Mouse (Mus musculus): ENCODE measurements around the gene Iqgap2. TPM values are rescaled to one million over a fixed set of nuclear protein-coding genes. Genes with fewer than 3 reads are reported as not detected.

Iqgap2 gene
- 4.2 and 4.4 TPM in 2 replicates for polyA plus RNA-seq (2014; fragmentation: Nextera tagmentation; extraction: Ambion mirVana)

DNA sequence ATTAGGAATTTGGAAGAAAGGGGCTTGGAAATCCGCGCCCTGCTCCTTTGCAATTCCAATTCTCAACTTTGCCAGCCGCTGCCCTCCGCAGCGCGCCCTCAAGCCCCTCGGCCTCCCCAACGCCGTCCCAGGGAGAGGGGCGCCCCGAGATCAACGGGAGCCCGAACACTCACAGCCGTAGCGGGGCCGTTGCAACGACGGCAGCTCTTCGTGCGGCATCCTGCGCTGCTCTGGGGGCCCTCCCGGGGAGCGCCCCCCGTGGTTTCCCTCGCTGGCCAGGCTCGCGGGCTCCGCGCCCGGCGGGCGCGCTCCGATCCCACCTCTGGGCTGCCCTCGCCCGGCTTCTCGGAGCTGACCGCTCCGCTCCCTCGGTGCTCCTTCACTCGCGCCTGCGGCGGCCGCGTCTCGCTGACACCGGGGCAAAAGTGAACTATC lies at the start of gene Iqgap2:
Iqgap2 (minus strand) TSS at position 432 of the 435 bp plus-strand sequence.
- H3K27me3 ChIP-seq (replicated peaks; ENCODE audit: control insufficient read depth, insufficient read depth, low read length): no peaks in the 10 kb centered on the region
- 0% methylated on average over 42 of the region's 48 CpGs for WGBS

DNA sequence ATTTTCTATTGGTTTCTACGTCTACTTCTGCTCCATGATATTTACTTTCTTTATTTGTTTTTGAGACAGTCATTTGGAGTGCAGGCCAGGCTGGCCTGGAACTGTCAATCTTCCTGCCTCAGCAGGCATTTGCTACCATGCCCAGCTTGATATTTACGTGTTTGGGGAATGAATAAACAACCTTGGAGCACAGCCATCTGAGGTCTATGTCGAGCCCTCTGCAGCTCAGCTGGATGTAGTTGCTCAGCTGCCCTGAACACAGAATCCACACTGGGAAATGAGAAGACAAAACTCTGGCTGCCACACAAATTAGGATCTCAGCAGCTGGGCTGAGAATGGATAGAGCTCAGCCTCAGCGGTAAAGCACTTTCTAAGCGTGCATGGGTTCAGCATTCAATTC lies 49.1 kb upstream of the Iqgap2 start:
- no peak overlapping the region for H3K4me3 ChIP-seq (ENCODE audit: low read depth, low read length)
- no peak overlapping the region for H3K27ac ChIP-seq (ENCODE audit: low read depth, low read length)
- ATAC-seq (no peak), DNase-seq (ENCODE audit: low spot score) (peak; percentile 39)
- H3K9ac ChIP-seq (ENCODE audit: low read length): no peak overlapping the region
- no peaks in the 10 kb centered on the region for H3K9me3 ChIP-seq (replicated peaks; ENCODE audit: control insufficient read depth, low read length)
- no peaks in the 10 kb centered on the region for H3K27me3 ChIP-seq (replicated peaks; ENCODE audit: control insufficient read depth, insufficient read depth, low read length)
- H3K4me1 ChIP-seq (ENCODE audit: control insufficient read depth, insufficient read depth, low read length): no peaks in the 10 kb centered on the region
- no peak overlapping the region for H3K4me2 ChIP-seq (ENCODE audit: low read length)
- 61% methylated on average over 5 of the region's 5 CpGs for WGBS
- H3K36me3 ChIP-seq (ENCODE audit: control insufficient read depth, insufficient read depth, low read length): no peaks in the 10 kb centered on the region

More for the DNA sequence above, at the start of gene Iqgap2:
- Histone ChIP-seq H3K9me3 (replicated peaks; ENCODE audit: control insufficient read depth, low read length) (no peaks in the 10 kb centered on the region), H3K36me3 (ENCODE audit: control insufficient read depth, insufficient read depth, low read length) (no peaks in the 10 kb centered on the region), H3K27ac (ENCODE audit: low read depth, low read length) (peak within 1 kb of the TSS; percentile 48; the same call in 1 of the 2 replicates), H3K4me2 (ENCODE audit: low read length) (peak within 1 kb of the TSS; percentile 97), H3K9ac (ENCODE audit: low read length) (peak within 1 kb of the TSS; percentile 81), H3K4me1 (ENCODE audit: control insufficient read depth, insufficient read depth, low read length) (peaks cover 8% of the 10 kb centered on the region), H3K4me3 (ENCODE audit: low read depth, low read length) (peak within 1 kb of the TSS; percentile 70)
- DNase-seq (ENCODE audit: low spot score): no peak
- peak; percentile 81 for ATAC-seq

DNA sequence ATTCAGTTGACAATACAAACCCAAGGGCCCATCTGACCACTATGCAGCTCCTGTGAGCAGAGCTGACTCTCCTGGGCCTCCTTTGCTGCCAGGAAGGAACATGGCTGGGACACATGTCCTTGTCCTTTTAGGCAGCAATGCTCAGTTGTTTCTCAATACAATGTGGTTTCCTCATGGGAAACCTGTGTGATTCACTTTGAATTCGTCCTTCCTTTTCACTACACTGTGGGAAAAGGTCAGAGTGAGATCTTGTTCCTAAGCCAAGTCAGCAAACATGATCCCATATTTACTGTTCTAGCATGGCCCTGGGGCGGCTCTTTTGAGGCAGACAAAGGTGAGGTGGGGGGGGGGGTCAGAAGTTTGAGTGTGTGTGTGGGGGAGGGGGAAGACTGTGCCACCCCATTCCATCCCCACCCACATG lies 32.5 kb upstream of the Iqgap2 start:
- Histone ChIP-seq H3K9ac (ENCODE audit: low read length) (no peak overlapping the region), H3K4me1 (ENCODE audit: control insufficient read depth, insufficient read depth, low read length) (no peaks in the 10 kb centered on the region), H3K4me2 (ENCODE audit: low read length) (no peak overlapping the region), H3K9me3 (replicated peaks; ENCODE audit: control insufficient read depth, low read length) (no peaks in the 10 kb centered on the region), H3K36me3 (ENCODE audit: control insufficient read depth, insufficient read depth, low read length) (no peaks in the 10 kb centered on the region), H3K4me3 (ENCODE audit: low read depth, low read length) (no peak overlapping the region), H3K27ac (ENCODE audit: low read depth, low read length) (no peak overlapping the region), H3K27me3 (replicated peaks; ENCODE audit: control insufficient read depth, insufficient read depth, low read length) (no peaks in the 10 kb centered on the region)
- ATAC-seq (no peak), DNase-seq (ENCODE audit: low spot score) (no peak)
- WGBS: 72% methylated on average over 2 of the region's 2 CpGs

DNA sequence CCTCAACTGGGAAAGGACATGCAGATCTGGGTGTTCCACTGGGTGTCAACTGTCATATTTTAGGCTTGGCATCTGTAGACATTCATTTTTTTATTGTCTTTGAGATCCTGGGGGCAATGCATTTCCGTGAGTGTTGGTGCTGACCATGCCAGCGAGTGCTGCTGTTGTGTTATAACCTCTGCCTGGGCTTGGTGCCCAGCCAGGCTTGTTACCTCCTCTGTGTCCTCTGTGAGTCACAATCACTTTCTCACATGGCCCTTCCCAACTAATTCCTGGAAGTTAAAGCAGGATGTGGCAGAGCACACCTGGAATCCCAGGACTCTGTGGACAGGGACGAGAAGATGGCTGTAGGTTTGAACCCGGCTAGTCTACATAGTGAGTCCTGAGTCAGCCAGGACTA lies 30.9 kb upstream of the Iqgap2 start:
- no peak overlapping the region for H3K9ac ChIP-seq (ENCODE audit: low read length)
- DNase-seq (ENCODE audit: low spot score) (no peak), ATAC-seq (no peak)
- H3K27me3 ChIP-seq (replicated peaks; ENCODE audit: control insufficient read depth, insufficient read depth, low read length): no peaks in the 10 kb centered on the region
- H3K4me3 ChIP-seq (ENCODE audit: low read depth, low read length): no peak overlapping the region
- no peaks in the 10 kb centered on the region for H3K9me3 ChIP-seq (replicated peaks; ENCODE audit: control insufficient read depth, low read length)
- no peaks in the 10 kb centered on the region for H3K36me3 ChIP-seq (ENCODE audit: control insufficient read depth, insufficient read depth, low read length)
- no peak overlapping the region for H3K4me2 ChIP-seq (ENCODE audit: low read length)
- no peak overlapping the region for H3K27ac ChIP-seq (ENCODE audit: low read depth, low read length)
- WGBS: 92% methylated on average over 4 of the region's 4 CpGs
- H3K4me1 ChIP-seq (ENCODE audit: control insufficient read depth, insufficient read depth, low read length): no peaks in the 10 kb centered on the region

DNA sequence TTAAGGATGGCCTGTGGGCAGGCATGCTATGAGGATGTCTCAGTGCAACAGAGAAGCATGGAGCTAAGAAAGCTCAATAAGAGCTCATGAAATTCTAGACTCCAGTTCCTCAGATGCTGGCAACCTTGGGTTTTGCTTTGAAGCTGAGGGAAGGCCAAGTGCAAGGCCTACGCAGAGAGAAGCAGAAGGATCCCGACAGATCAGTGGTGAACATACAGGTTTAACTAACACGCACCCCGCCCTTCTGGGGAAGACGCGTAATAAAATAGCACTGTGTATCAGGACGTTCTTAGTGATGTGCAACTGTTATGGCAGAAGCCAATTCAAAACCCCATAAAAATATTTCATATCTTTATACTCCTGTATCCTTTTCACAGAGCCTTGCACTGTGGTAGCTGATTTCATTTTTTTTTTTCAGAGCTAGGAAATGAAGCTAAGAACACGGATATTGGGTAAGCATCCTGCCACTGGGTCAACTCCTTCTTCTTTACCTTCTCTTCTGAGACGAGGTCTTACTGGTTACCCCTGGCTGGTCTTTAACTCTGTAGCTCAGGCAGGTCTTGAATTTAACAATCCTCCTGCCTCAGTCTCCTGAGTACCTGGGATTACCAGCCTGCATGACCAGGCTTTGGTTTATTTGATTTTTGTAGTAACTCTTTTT lies 27.0 kb upstream of the Iqgap2 start:
- WGBS: 93% methylated on average over 9 of the region's 9 CpGs
- no peak overlapping the region for H3K9ac ChIP-seq (ENCODE audit: low read length)
- no peaks in the 10 kb centered on the region for H3K27me3 ChIP-seq (replicated peaks; ENCODE audit: control insufficient read depth, insufficient read depth, low read length)
- no peak for ATAC-seq
- H3K36me3 ChIP-seq (ENCODE audit: control insufficient read depth, insufficient read depth, low read length): no peaks in the 10 kb centered on the region
- no peaks in the 10 kb centered on the region for H3K4me1 ChIP-seq (ENCODE audit: control insufficient read depth, insufficient read depth, low read length)
- H3K9me3 ChIP-seq (replicated peaks; ENCODE audit: control insufficient read depth, low read length): no peaks in the 10 kb centered on the region
- no peak overlapping the region for H3K4me2 ChIP-seq (ENCODE audit: low read length)
- no peak overlapping the region for H3K27ac ChIP-seq (ENCODE audit: low read depth, low read length)
- H3K4me3 ChIP-seq (ENCODE audit: low read depth, low read length): no peak overlapping the region
- DNase-seq (ENCODE audit: low spot score): no peak

DNA sequence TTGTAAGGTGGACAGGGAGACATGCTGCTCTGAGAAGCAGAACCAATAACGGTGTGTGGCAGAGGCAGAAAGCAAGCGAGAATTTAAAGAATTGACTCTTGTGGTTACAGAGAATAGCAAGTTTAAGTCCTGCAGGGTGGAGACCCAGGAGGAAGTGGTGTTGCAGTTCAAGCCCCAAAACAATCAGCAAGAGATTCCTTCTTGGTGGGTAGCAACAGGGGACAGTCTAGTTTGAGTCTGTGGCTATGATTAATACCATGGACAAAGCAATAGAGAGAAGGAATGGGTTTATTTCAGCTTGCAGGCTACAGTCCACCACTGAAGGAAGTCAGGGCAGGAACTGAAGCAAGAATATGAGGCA lies 21.3 kb upstream of the Iqgap2 start:
- H3K36me3 ChIP-seq (ENCODE audit: control insufficient read depth, insufficient read depth, low read length): no peaks in the 10 kb centered on the region
- H3K27ac ChIP-seq (ENCODE audit: low read depth, low read length): no peak overlapping the region
- ATAC-seq: no peak
- no peak overlapping the region for H3K9ac ChIP-seq (ENCODE audit: low read length)
- H3K4me2 ChIP-seq (ENCODE audit: low read length): no peak overlapping the region
- no peaks in the 10 kb centered on the region for H3K27me3 ChIP-seq (replicated peaks; ENCODE audit: control insufficient read depth, insufficient read depth, low read length)
- no peaks in the 10 kb centered on the region for H3K9me3 ChIP-seq (replicated peaks; ENCODE audit: control insufficient read depth, low read length)
- peaks cover 6% of the 10 kb centered on the region; the same call in 1 of the 2 replicates for H3K4me1 ChIP-seq (ENCODE audit: control insufficient read depth, insufficient read depth, low read length)
- H3K4me3 ChIP-seq (ENCODE audit: low read depth, low read length): no peak overlapping the region
- 89% methylated on average over 2 of the region's 2 CpGs for WGBS
- no peak for DNase-seq (ENCODE audit: low spot score)

DNA sequence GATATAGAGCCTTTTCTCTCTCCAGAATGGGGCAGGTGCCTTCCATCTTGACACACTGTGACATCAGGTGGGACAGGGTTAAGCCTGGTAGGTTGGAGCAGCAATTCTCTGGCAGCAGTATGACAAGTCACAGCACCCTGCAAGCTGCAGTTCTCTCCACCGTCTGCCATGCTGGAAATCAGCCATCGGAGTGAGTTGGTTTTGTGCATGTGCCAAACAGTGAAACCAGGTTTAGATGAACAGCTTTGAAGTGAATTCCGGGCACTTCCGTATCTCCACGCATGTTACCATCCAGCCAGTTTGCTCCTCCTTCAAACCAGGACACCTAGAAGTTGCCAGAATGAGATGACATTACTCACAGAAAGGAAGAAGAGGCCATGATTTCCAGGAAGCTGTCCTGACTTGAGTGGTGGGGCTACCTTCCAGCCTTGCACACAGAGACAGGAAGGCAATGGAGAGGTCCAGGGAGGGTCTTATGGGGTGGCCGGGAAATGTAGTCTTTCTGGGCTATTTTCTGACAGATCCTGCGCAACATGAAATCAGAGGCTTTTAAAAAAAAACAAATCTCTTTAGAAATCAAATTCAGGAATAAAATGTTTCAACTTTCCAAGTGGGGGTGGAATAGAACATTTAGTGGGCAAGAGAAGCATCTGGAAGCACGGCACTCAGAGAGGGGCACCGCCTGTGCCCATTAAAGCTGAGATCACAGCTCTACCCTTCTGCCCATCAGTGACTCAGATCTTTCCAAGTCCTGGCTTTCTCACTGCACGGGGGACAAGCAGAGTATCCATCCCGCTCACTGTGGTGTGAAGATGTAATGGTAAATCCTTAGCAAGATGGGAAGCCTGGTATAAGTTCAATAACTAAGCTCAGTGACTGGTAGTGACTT lies 20.7 kb upstream of the Iqgap2 start:
- peak overlapping the region; percentile 21; the same call in 1 of the 2 replicates for H3K27ac ChIP-seq (ENCODE audit: low read depth, low read length)
- H3K9me3 ChIP-seq (replicated peaks; ENCODE audit: control insufficient read depth, low read length): no peaks in the 10 kb centered on the region
- no peak overlapping the region for H3K9ac ChIP-seq (ENCODE audit: low read length)
- peaks cover 6% of the 10 kb centered on the region; the same call in 1 of the 2 replicates for H3K4me1 ChIP-seq (ENCODE audit: control insufficient read depth, insufficient read depth, low read length)
- no peak overlapping the region for H3K4me2 ChIP-seq (ENCODE audit: low read length)
- ATAC-seq (peak; percentile 77; the same call in 1 of the 2 replicates), DNase-seq (ENCODE audit: low spot score) (peak; percentile 88)
- H3K4me3 ChIP-seq (ENCODE audit: low read depth, low read length): no peak overlapping the region
- 65% methylated on average over 11 of the region's 11 CpGs for WGBS
- H3K36me3 ChIP-seq (ENCODE audit: control insufficient read depth, insufficient read depth, low read length): no peaks in the 10 kb centered on the region
- H3K27me3 ChIP-seq (replicated peaks; ENCODE audit: control insufficient read depth, insufficient read depth, low read length): no peaks in the 10 kb centered on the region

DNA sequence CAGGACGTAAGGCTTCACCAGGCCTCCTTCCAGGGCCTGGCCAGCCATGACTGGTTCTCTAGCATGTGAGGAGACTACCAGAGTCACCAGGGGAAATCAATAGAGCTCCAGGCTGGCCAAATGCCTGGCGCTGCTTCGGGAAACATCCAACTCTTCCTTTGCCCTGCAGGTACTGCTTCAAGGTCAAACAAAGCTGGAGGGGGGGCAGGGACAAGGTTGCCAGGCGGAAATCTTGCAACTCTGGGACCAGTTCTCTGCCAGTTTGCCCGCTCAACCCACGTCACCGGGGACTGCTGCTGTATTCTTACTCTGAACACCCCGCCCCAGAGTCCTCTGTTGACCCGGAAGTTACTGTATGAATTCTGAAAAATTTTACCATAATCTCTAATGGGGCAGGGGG lies 18.5 kb upstream of the Iqgap2 start:
- Histone ChIP-seq H3K27ac (ENCODE audit: low read depth, low read length) (no peak overlapping the region), H3K27me3 (replicated peaks; ENCODE audit: control insufficient read depth, insufficient read depth, low read length) (no peaks in the 10 kb centered on the region), H3K4me3 (ENCODE audit: low read depth, low read length) (no peak overlapping the region), H3K4me2 (ENCODE audit: low read length) (no peak overlapping the region), H3K36me3 (ENCODE audit: control insufficient read depth, insufficient read depth, low read length) (no peaks in the 10 kb centered on the region), H3K9me3 (replicated peaks; ENCODE audit: control insufficient read depth, low read length) (no peaks in the 10 kb centered on the region), H3K9ac (ENCODE audit: low read length) (no peak overlapping the region), H3K4me1 (ENCODE audit: control insufficient read depth, insufficient read depth, low read length) (peaks cover 6% of the 10 kb centered on the region; the same call in 1 of the 2 replicates)
- DNase-seq (ENCODE audit: low spot score): no peak
- no peak for ATAC-seq
- 83% methylated on average over 9 of the region's 9 CpGs for WGBS

DNA sequence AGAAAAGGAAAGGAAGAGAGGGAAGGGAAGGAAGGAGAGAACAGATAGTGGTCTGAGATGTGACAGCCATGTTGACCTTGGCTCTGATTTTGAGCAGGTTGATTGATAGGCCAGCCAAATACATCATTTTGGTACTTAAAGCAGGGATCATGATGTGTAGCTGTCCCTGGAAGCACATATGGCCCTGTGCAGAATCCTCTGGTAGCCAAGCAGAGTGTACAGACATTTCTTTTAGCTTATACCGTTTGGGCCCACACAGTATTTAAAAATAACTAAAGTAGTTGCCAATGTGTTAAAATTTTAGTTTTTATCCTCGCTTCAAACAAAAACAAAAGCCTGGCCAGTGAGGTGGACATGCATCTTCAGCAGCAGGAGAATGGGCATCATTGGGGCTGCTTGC lies 17.5 kb upstream of the Iqgap2 start:
- ATAC-seq (no peak), DNase-seq (ENCODE audit: low spot score) (no peak)

More for the DNA sequence above, 17.5 kb upstream of the Iqgap2 start:
- no peak overlapping the region for H3K9ac ChIP-seq (ENCODE audit: low read length)
- no peak overlapping the region for H3K4me3 ChIP-seq (ENCODE audit: low read depth, low read length)
- no peaks in the 10 kb centered on the region for H3K27me3 ChIP-seq (replicated peaks; ENCODE audit: control insufficient read depth, insufficient read depth, low read length)
- 72% methylated on average over 2 of the region's 2 CpGs for WGBS
- peaks cover 6% of the 10 kb centered on the region; the same call in 1 of the 2 replicates for H3K4me1 ChIP-seq (ENCODE audit: control insufficient read depth, insufficient read depth, low read length)
- no peak overlapping the region for H3K27ac ChIP-seq (ENCODE audit: low read depth, low read length)
- H3K36me3 ChIP-seq (ENCODE audit: control insufficient read depth, insufficient read depth, low read length): no peaks in the 10 kb centered on the region
- no peak overlapping the region for H3K4me2 ChIP-seq (ENCODE audit: low read length)
- H3K9me3 ChIP-seq (replicated peaks; ENCODE audit: control insufficient read depth, low read length): no peaks in the 10 kb centered on the region

Data from forebrain, embryonic 14.5 days (tissue).